In genomic region chr4:121052454-121053323, GRCm38 (mm10) we compare ENCODE assay signal across 8 mouse cellular contexts. TPM values are rescaled to one million over a fixed set of nuclear protein-coding genes. Genes with fewer than 3 reads are reported as not detected.
A peak's percentile ranks its signal among the peaks of the same experiment; 100 is the strongest.
DNase-seq lines count a peak whose midpoint lies in the region.
"Had no signal": no experiment of that assay in that cellular context is flagged by ENCODE, and none has a peak within 500 bp of the region (broad histone marks: within the 10 kb centered on the region; RNA-seq: fewer than 3 reads in every experiment).

No protein-coding gene starts in this region.

- peaks cover 41% of the 10 kb centered on the region for H3K27me3 ChIP-seq in limb, embryonic 10.5 days (ENCODE audit: low read depth, poor library complexity, severe bottlenecking)

- peak overlapping the region; percentile 41 for H3K4me3 ChIP-seq in limb, embryonic 10.5 days

- no peaks in the 10 kb centered on the region; the same call in 1 of the 2 replicates for H3K36me3 ChIP-seq in limb, embryonic 10.5 days

- H3K27ac ChIP-seq in limb, embryonic 10.5 days: no peak overlapping the region

- WGBS in limb, embryonic 10.5 days: 4% methylated on average over 35 of the region's 35 CpGs

- H3K9me3 ChIP-seq in limb, embryonic 10.5 days (replicated peaks): no peaks in the 10 kb centered on the region

- peak; percentile 49 for DNase-seq in right cerebral cortex, adult 18-20 months
- DNase-seq in right cerebral cortex, postnatal 4 days: no peak
- peak; percentile 19 for DNase-seq in embryo, embryonic 9.5 days (ENCODE audit: extremely low spot score)
- DNase-seq in limb, embryonic 10.5 days (ENCODE audit: low spot score): no peak
- DNase-seq in urinary bladder, postnatal 10 days (ENCODE audit: low spot score): no peak
- DNase-seq in adrenal gland, adult (ENCODE audit: inconsistent age in 2 of 2, low spot score in 1 of 2): no peak
- DNase-seq in thymus, postnatal 36 days: no peak
- DNase-seq: kidney, adult 8-10 months had no signal

- H3K4me1 ChIP-seq in limb, embryonic 10.5 days: peaks cover 17% of the 10 kb centered on the region

RNA-seq across cellular contexts. Expression of gene Col9a2, which starts 13.5 kb away (rescaled TPM):
- polyA plus RNA-seq in limb, embryonic 10.5 days (2016; fragmentation: Nextera tagmentation; extraction: Ambion mirVana): 1.1 and 9.1 TPM in 2 replicates

RNA-seq across cellular contexts. Expression of gene Smap2, which starts 35.6 kb away (rescaled TPM):
- 14.2 and 14.3 TPM in 2 replicates for polyA plus RNA-seq in limb, embryonic 10.5 days (2016; fragmentation: Nextera tagmentation; extraction: Ambion mirVana)

RNA-seq across cellular contexts. Expression of gene Zmpste24, which starts 45.4 kb away (rescaled TPM):
- 26.3 and 26.4 TPM in 2 replicates for polyA plus RNA-seq in limb, embryonic 10.5 days (2016; fragmentation: Nextera tagmentation; extraction: Ambion mirVana)

RNA-seq across cellular contexts. Expression of gene Tmco2, which starts 56.3 kb away (rescaled TPM):
- polyA plus RNA-seq in limb, embryonic 10.5 days (2016; fragmentation: Nextera tagmentation; extraction: Ambion mirVana): not detected in 2 replicates

Comparison
In these comparisons a context has a peak if more than half of its experiments do, and no peak if none do; other contexts are left out.
1. DNase-seq: peak in right cerebral cortex, adult 18-20 months (single experiment) and embryo, embryonic 9.5 days (single experiment); none in right cerebral cortex, postnatal 4 days (single experiment), limb, embryonic 10.5 days (single experiment), urinary bladder, postnatal 10 days (single experiment), adrenal gland, adult (0 of 2) and thymus, postnatal 36 days (0 of 2).